Mouse (Mus musculus) megakaryocyte, embryonic 14.5 days (primary cell): ENCODE measurements at regions not wholly inside any gene's neighbourhood (a gene's known extent, or its start where the extent isn't known, plus 50 kb on each side); places are given as distances from the start of the nearest gene placed in this dataset.

Experiments
- FLI1 ChIP-seq: IDR thresholded peaks from 2 replicates; pipeline ENCODE4 v1.6.1; 2012; ENCODE audit warnings: low read length, inconsistent platforms, mixed read lengths
- GATA1 ChIP-seq: IDR thresholded peaks from 3 replicates; pipeline ENCODE4 v1.6.1; 2012; ENCODE audit warnings: mixed read lengths, low read length, inconsistent platforms, borderline replicate concordance

- TF ChIP-seq FLI1 (no peak), GATA1 (no peak)
Observed at GRCm38 (mm10) chr4:153276571-153276970, 206.0 kb downstream of the Ajap1 start.
